Mouse (Mus musculus) hindbrain, embryonic 10.5 days (tissue): ENCODE data around the gene Defb20. TPM values are rescaled to one million over a fixed set of nuclear protein-coding genes. Genes with fewer than 3 reads are reported as not detected.

Experiments
- DNase-seq: peaks from one replicate; pipeline ENCODE4 v3.0.0-alpha.2; 2017; ENCODE audit warnings: low spot score
- H3K27ac ChIP-seq: fragments of 300-500 bp; sonication (generic); 2 replicates; pipeline ENCODE4 v1.5.1; 2016; ENCODE audit warnings: mild to moderate bottlenecking, moderate library complexity
- H3K27me3 ChIP-seq: fragments of 300-500 bp; sonication (generic); 2 replicates; pipeline ENCODE4 v1.6.1; 2016; ENCODE audit warnings: mild to moderate bottlenecking; ENCODE audit not compliant: poor library complexity, insufficient read depth, severe bottlenecking
- H3K36me3 ChIP-seq: fragments of 300-500 bp; sonication (generic); 2 replicates; pipeline ENCODE4 v1.6.1; 2016; ENCODE audit warnings: mild to moderate bottlenecking, moderate library complexity
- H3K4me1 ChIP-seq: fragments of 300-500 bp; sonication (generic); replicated peaks from 2 replicates; pipeline ENCODE4 v1.6.1; 2016; ENCODE audit warnings: mild to moderate bottlenecking
- H3K4me3 ChIP-seq: fragments of 300-500 bp; sonication (generic); 2 replicates; pipeline ENCODE4 v1.5.1; 2016; ENCODE audit warnings: mild to moderate bottlenecking, moderate library complexity
- H3K9me3 ChIP-seq: fragments of 300-500 bp; sonication (generic); 2 replicates; pipeline ENCODE4 v1.6.1; 2016; ENCODE audit warnings: mild to moderate bottlenecking, moderate library complexity
- WGBS: fragments of 180-500 bp; shearing (Covaris S2); methylation state at CpG from one replicate; pipeline ENCODE4 v1.1.7; 2016; 5-methylcytosine and 5-hydroxymethylcytosine counted together
- polyA plus RNA-seq: library from polyadenylated mRNA; unstranded; fragments of >200 nt; fragmentation: Nextera tagmentation; extraction: Ambion mirVana; gene quantifications from 2 replicates; pipeline ENCODE4 v1.2.1, GENCODE M21; 2016

The Defb20 gene
- polyA plus RNA-seq, 1 experiment from 2014 or later = not detected

GRCm38 (mm10) chr2:152511592-152511991 is 34.7 kb downstream of the Defb20 start, which contains the start of gene Defb26:
Defb26 (minus strand) TSS chr2:152511692.
- 56% methylated on average over 1 of the region's 1 CpGs for WGBS
- no peaks in the 10 kb centered on the region for H3K9me3 ChIP-seq
- no peak for DNase-seq
- no peaks in the 10 kb centered on the region for H3K4me1 ChIP-seq
- H3K4me3 ChIP-seq = no peak within 1 kb of the TSS
- no peak within 1 kb of the TSS for H3K27ac ChIP-seq
- no peaks in the 10 kb centered on the region for H3K36me3 ChIP-seq
- no peaks in the 10 kb centered on the region for H3K27me3 ChIP-seq

- no peaks in the 10 kb centered on the region for H3K27me3 ChIP-seq
- no peak overlapping the region for H3K4me3 ChIP-seq
- H3K4me1 ChIP-seq = no peaks in the 10 kb centered on the region
- H3K9me3 ChIP-seq = no peaks in the 10 kb centered on the region
- no peaks in the 10 kb centered on the region for H3K36me3 ChIP-seq
- WGBS = 81% methylated on average over 4 of the region's 4 CpGs
- no peak for DNase-seq
- no peak overlapping the region for H3K27ac ChIP-seq
Measured at GRCm38 (mm10) chr2:152516084-152516483, 39.2 kb downstream of the Defb20 start.

GRCm38 (mm10) chr2:152517981-152518380 is 41.1 kb downstream of the Defb20 start, which contains the start of gene Defb28:
Defb28 (plus strand) TSS chr2:152518255.
- WGBS = 78% methylated on average over 4 of the region's 4 CpGs
- no peaks in the 10 kb centered on the region for H3K4me1 ChIP-seq

More at GRCm38 (mm10) chr2:152517981-152518380, 41.1 kb downstream of the Defb20 start, which contains the start of gene Defb28:
- Histone ChIP-seq H3K27me3 (no peaks in the 10 kb centered on the region), H3K9me3 (no peaks in the 10 kb centered on the region), H3K4me3 (no peak within 1 kb of the TSS), H3K36me3 (no peaks in the 10 kb centered on the region), H3K27ac (no peak within 1 kb of the TSS)
- DNase-seq = no peak

Other genes with a start within 250 kb of the Defb20 start
- 27.7 and 30.0 TPM in 2 replicates for gene Tbc1d20, start 183.2 kb upstream of the Defb20 start, polyA plus RNA-seq
- gene Rbck1, start 144.4 kb upstream of the Defb20 start, polyA plus RNA-seq = 91.4 and 93.2 TPM in 2 replicates
- 1.3 and 3.0 TPM in 2 replicates for gene Trib3, start 133.0 kb upstream of the Defb20 start, polyA plus RNA-seq
- gene Nrsn2, start 100.4 kb upstream of the Defb20 start, polyA plus RNA-seq = 1.4 and 5.1 TPM in 2 replicates
- gene Sox12, start 79.0 kb upstream of the Defb20 start, polyA plus RNA-seq = 9.5 and 11.1 TPM in 2 replicates
- 45.9 and 47.9 TPM in 2 replicates for gene Zcchc3, start 62.0 kb upstream of the Defb20 start, polyA plus RNA-seq
- 1.3 and 3.3 TPM in 2 replicates for gene 6820408C15Rik, start 61.5 kb upstream of the Defb20 start, polyA plus RNA-seq
- not detected in 2 replicates for gene Defb23, start 12.4 kb upstream of the Defb20 start, polyA plus RNA-seq
- gene Defb22, start 13.1 kb downstream of the Defb20 start, polyA plus RNA-seq = not detected in 2 replicates
- not detected in 2 replicates for gene Defb26, start 34.6 kb downstream of the Defb20 start, polyA plus RNA-seq
- gene Defb28, start 41.2 kb downstream of the Defb20 start, polyA plus RNA-seq = not detected in 2 replicates
- gene Defb29, start 63.0 kb downstream of the Defb20 start, polyA plus RNA-seq = not detected in 2 replicates
- gene Gm17416, start 92.3 kb downstream of the Defb20 start, polyA plus RNA-seq = not detected in 2 replicates
- gene Defb21, start 95.7 kb downstream of the Defb20 start, polyA plus RNA-seq = not detected in 2 replicates
- gene Defb19, start 103.2 kb downstream of the Defb20 start, polyA plus RNA-seq = not detected in 2 replicates
- not detected in 2 replicates for gene Defb45, start 122.3 kb downstream of the Defb20 start, polyA plus RNA-seq
- not detected in 2 replicates for gene Defb36, start 127.3 kb downstream of the Defb20 start, polyA plus RNA-seq
- gene Defb25, start 146.0 kb downstream of the Defb20 start, polyA plus RNA-seq = not detected in 2 replicates
- 0.35 and 0.37 TPM in 2 replicates for gene Rem1, start 149.9 kb downstream of the Defb20 start, polyA plus RNA-seq
- 103 and 134 TPM in 2 replicates for gene H13, start 192.4 kb downstream of the Defb20 start, polyA plus RNA-seq
- 41.1 and 48.7 TPM in 2 replicates for gene Mcts2, start 210.0 kb downstream of the Defb20 start, polyA plus RNA-seq